In the genomic region with DNA sequence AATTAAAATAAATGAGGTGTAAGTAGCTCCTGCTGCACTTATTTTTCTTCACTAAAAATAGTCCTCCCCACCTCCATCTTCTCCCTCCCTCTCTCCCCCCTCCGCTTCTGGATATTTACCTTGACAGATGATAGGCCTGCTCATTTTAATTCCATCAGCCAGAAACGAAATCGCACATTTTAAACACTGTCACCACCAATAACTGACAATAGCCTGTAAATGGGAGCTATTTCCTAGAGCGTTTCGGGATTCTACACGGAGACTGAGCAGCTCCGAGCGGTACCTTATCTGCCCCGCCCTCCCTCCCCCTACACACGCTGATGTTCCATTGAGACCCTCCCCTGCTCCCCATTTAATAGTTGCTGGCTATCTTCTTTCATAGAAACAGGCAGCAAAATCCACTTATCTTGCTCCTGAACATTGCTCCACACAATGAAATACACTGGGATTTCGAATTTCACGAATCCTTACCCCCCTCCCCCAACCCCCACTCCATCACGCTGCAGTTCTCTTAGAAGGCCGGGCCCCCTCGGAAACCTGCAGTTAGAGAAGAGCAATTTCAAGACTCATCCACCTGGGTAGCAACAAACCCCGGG, we compare ENCODE assay signal across 12 mouse cellular contexts. TPM values are rescaled to one million over a fixed set of nuclear protein-coding genes. Genes with fewer than 3 reads are reported as not detected.
DNase-seq lines count a peak whose midpoint lies in the region; ATAC-seq and TF ChIP-seq lines count a peak whose summit lies in the region.
"Had no signal": no experiment of that assay in that cellular context is flagged by ENCODE, and none has a peak within 500 bp of the region (broad histone marks: within the 10 kb centered on the region; RNA-seq: fewer than 3 reads in every experiment).

No protein-coding gene starts in this region.

- no peak for ATAC-seq in liver, embryonic 11.5 days (replicated peaks; ENCODE audit: low FRiP score)
- no peak for ATAC-seq in liver, embryonic 12.5 days
- ATAC-seq in forebrain, embryonic 13.5 days, result peak; percentile 39
- no peak for ATAC-seq in intestine, embryonic 16.5 days
- ATAC-seq in neural tube, embryonic 14.5 days (ENCODE audit: low read depth), result no peak

- H3K9me3 ChIP-seq in liver, embryonic 11.5 days (ENCODE audit: control insufficient read depth, low read length), result no peaks in the 10 kb centered on the region
- 0 out of 2 replicates have a peak, but pooled peaks cover 4% of the 10 kb centered on the region for H3K9me3 ChIP-seq in liver, embryonic 12.5 days (replicated peaks)
- peaks cover 5% of the 10 kb centered on the region; the same call in 1 of the 2 replicates for H3K9me3 ChIP-seq in forebrain, embryonic 13.5 days (replicated peaks)
- peaks cover 3% of the 10 kb centered on the region; the same call in 1 of the 2 replicates for H3K9me3 ChIP-seq in intestine, embryonic 16.5 days (ENCODE audit: control insufficient read depth, low read length)
- H3K9me3 ChIP-seq in neural tube, embryonic 14.5 days (ENCODE audit: control insufficient read depth, low read length), result no peaks in the 10 kb centered on the region

- DNase-seq in liver, embryonic 11.5 days (ENCODE audit: low spot score), result no peak
- DNase-seq in thymus, adult 2 months, result no peak
- no peak for DNase-seq in ovary, postnatal 36 days (ENCODE audit: low spot score)
- no peak for DNase-seq in cerebellum, adult 2 months
- DNase-seq: kidney, postnatal 14 days had no signal

- no peak for TF ChIP-seq POLR2A in thymus, adult 2 months (IDR thresholded peaks at IDR 0.05; ENCODE audit: control insufficient read depth, extremely low read depth, insufficient read depth, low read length, poor library complexity)
- no peak for TF ChIP-seq POLR2A in cerebellum, adult 2 months (IDR thresholded peaks at IDR 0.05; ENCODE audit: borderline replicate concordance, insufficient read depth, low read length)

- no peaks in the 10 kb centered on the region for H3K4me1 ChIP-seq in liver, embryonic 11.5 days (replicated peaks; ENCODE audit: control insufficient read depth, insufficient read depth, low read length)
- no peaks in the 10 kb centered on the region for H3K4me1 ChIP-seq in liver, embryonic 12.5 days
- H3K4me1 ChIP-seq in forebrain, embryonic 13.5 days, result peaks cover 39% of the 10 kb centered on the region
- peaks cover 4% of the 10 kb centered on the region; the same call in 1 of the 2 replicates for H3K4me1 ChIP-seq in intestine, embryonic 16.5 days (ENCODE audit: control insufficient read depth, insufficient read depth, low read length)
- peaks cover 14% of the 10 kb centered on the region for H3K4me1 ChIP-seq in neural tube, embryonic 14.5 days (ENCODE audit: control insufficient read depth, insufficient read depth, low read length)
- no peaks in the 10 kb centered on the region for H3K4me1 ChIP-seq in thymus, adult 2 months (replicated peaks; ENCODE audit: control insufficient read depth, insufficient read depth, low read length)
- H3K4me1 ChIP-seq in cerebellum, adult 2 months (ENCODE audit: control insufficient read depth, insufficient read depth, low read length), result no peaks in the 10 kb centered on the region

- H3K36me3 ChIP-seq in liver, embryonic 11.5 days (ENCODE audit: control insufficient read depth, insufficient read depth, low read length), result no peaks in the 10 kb centered on the region
- no peaks in the 10 kb centered on the region for H3K36me3 ChIP-seq in liver, embryonic 12.5 days
- H3K36me3 ChIP-seq in forebrain, embryonic 13.5 days (ENCODE audit: poor library complexity, severe bottlenecking), result no peaks in the 10 kb centered on the region
- no peaks in the 10 kb centered on the region for H3K36me3 ChIP-seq in intestine, embryonic 16.5 days (ENCODE audit: control insufficient read depth, insufficient read depth, low read length)
- no peaks in the 10 kb centered on the region for H3K36me3 ChIP-seq in neural tube, embryonic 14.5 days (ENCODE audit: control insufficient read depth, insufficient read depth, low read length)
- H3K36me3 ChIP-seq in thymus, adult 2 months (ENCODE audit: control insufficient read depth, insufficient read depth, low read length), result no peaks in the 10 kb centered on the region

- H3K9ac ChIP-seq in liver, embryonic 11.5 days (ENCODE audit: low read depth, low read length), result no peak overlapping the region
- no peak overlapping the region for H3K9ac ChIP-seq in liver, embryonic 12.5 days
- no peak overlapping the region for H3K9ac ChIP-seq in forebrain, embryonic 13.5 days
- no peak overlapping the region for H3K9ac ChIP-seq in intestine, embryonic 16.5 days (ENCODE audit: low read depth, low read length)
- no peak overlapping the region for H3K9ac ChIP-seq in neural tube, embryonic 14.5 days (replicated peaks; ENCODE audit: low read depth, low read length)

- H3K4me2 ChIP-seq in liver, embryonic 11.5 days, result peak overlapping the region; percentile 34
- H3K4me2 ChIP-seq in liver, embryonic 12.5 days, result no peak overlapping the region
- peak overlapping the region; percentile 45 for H3K4me2 ChIP-seq in forebrain, embryonic 13.5 days
- H3K4me2 ChIP-seq in intestine, embryonic 16.5 days (ENCODE audit: low read depth, low read length), result 0 out of 2 replicates have a peak overlapping the region, but pooled peaks have one; percentile 16
- H3K4me2 ChIP-seq in neural tube, embryonic 14.5 days (ENCODE audit: low read depth, low read length), result peak overlapping the region; percentile 27

- peaks cover 40% of the 10 kb centered on the region for H3K27me3 ChIP-seq in liver, embryonic 11.5 days (replicated peaks; ENCODE audit: control insufficient read depth, insufficient read depth, low read length)
- H3K27me3 ChIP-seq in liver, embryonic 12.5 days (replicated peaks), result peaks cover 85% of the 10 kb centered on the region
- H3K27me3 ChIP-seq in forebrain, embryonic 13.5 days, result peaks cover 22% of the 10 kb centered on the region
- peaks cover 30% of the 10 kb centered on the region for H3K27me3 ChIP-seq in intestine, embryonic 16.5 days (replicated peaks; ENCODE audit: control insufficient read depth, insufficient read depth, low read length)
- H3K27me3 ChIP-seq in neural tube, embryonic 14.5 days (ENCODE audit: control insufficient read depth, insufficient read depth, low read length), result peaks cover 5% of the 10 kb centered on the region; the same call in 1 of the 2 replicates
- peaks cover 2% of the 10 kb centered on the region; the same call in 1 of the 2 replicates for H3K27me3 ChIP-seq in thymus, adult 2 months (ENCODE audit: control insufficient read depth, insufficient read depth, low read length)
- H3K27me3 ChIP-seq in cerebellum, adult 2 months (ENCODE audit: control insufficient read depth, insufficient read depth, low read length), result no peaks in the 10 kb centered on the region

- TF ChIP-seq CTCF in thymus, adult 2 months (IDR thresholded peaks at IDR 0.05; ENCODE audit: borderline replicate concordance, control insufficient read depth, extremely low read depth, insufficient read depth, low read length, poor library complexity), result no peak
- TF ChIP-seq CTCF in cerebellum, adult 2 months (IDR thresholded peaks at IDR 0.05; ENCODE audit: borderline replicate concordance, insufficient read depth, low read depth, low read length), result no peak

- no peak overlapping the region for H3K4me3 ChIP-seq in liver, embryonic 11.5 days (ENCODE audit: low read depth, low read length)
- no peak overlapping the region for H3K4me3 ChIP-seq in liver, embryonic 12.5 days
- no peak overlapping the region for H3K4me3 ChIP-seq in forebrain, embryonic 13.5 days
- H3K4me3 ChIP-seq in intestine, embryonic 16.5 days (ENCODE audit: low read length), result no peak overlapping the region
- no peak overlapping the region for H3K4me3 ChIP-seq in neural tube, embryonic 14.5 days (ENCODE audit: low read depth, low read length)
- H3K4me3 ChIP-seq in thymus, adult 2 months (ENCODE audit: control insufficient read depth, insufficient read depth, low read length), result no peak overlapping the region
- no peak overlapping the region for H3K4me3 ChIP-seq in cerebellum, adult 2 months (replicated peaks; ENCODE audit: insufficient read depth, low read depth, low read length)

- no peak overlapping the region for H3K27ac ChIP-seq in liver, embryonic 11.5 days (ENCODE audit: low read depth, low read length)
- H3K27ac ChIP-seq in liver, embryonic 12.5 days, result no peak overlapping the region
- peak overlapping the region; percentile 57 for H3K27ac ChIP-seq in forebrain, embryonic 13.5 days
- H3K27ac ChIP-seq in intestine, embryonic 16.5 days (ENCODE audit: low read length), result no peak overlapping the region
- no peak overlapping the region for H3K27ac ChIP-seq in neural tube, embryonic 14.5 days (ENCODE audit: low read depth, low read length)
- no peak overlapping the region for H3K27ac ChIP-seq in thymus, adult 2 months (ENCODE audit: control insufficient read depth, insufficient read depth, low read length)
- H3K27ac ChIP-seq in cerebellum, adult 2 months (ENCODE audit: insufficient read depth, low read length), result no peak overlapping the region

- WGBS in liver, embryonic 11.5 days, result 9% methylated on average over 16 of the region's 16 CpGs
- WGBS in liver, embryonic 12.5 days (ENCODE audit: insufficient replicate concordance), result 10% methylated on average over 16 of the region's 16 CpGs
- 9% methylated on average over 16 of the region's 16 CpGs for WGBS in forebrain, embryonic 13.5 days
- WGBS in intestine, embryonic 16.5 days, result 11% methylated on average over 16 of the region's 16 CpGs
- 8% methylated on average over 16 of the region's 16 CpGs for whole genome bisulfite sequencing in neural tube, embryonic 14.5 days
- 12% methylated on average over 16 of the region's 16 CpGs for WGBS in thymus, adult 2 months
- 61% methylated on average over 16 of the region's 16 CpGs for WGBS in cerebellum, adult 2 months

RNA-seq across cellular contexts. Expression of a gene that starts 4.4 kb away (rescaled TPM):
- polyA plus RNA-seq in liver, embryonic 11.5 days (2014; fragmentation: Nextera tagmentation; extraction: Ambion mirVana), result not detected in 2 replicates
- polyA plus RNA-seq in liver, embryonic 12.5 days (2016; fragmentation: Nextera tagmentation; extraction: Ambion mirVana), result not detected in 2 replicates
- polyA plus RNA-seq in forebrain, embryonic 13.5 days (2015; fragmentation: Nextera tagmentation; extraction: Ambion mirVana), result 1.9 and 2.3 TPM in 2 replicates
- polyA plus RNA-seq in intestine, embryonic 16.5 days (2015; fragmentation: Nextera tagmentation; extraction: Ambion mirVana), result 0.05 and 0.18 TPM in 2 replicates
- 0.55 and 0.84 TPM in 2 replicates for polyA plus RNA-seq in neural tube, embryonic 14.5 days (2014; fragmentation: Nextera tagmentation; extraction: Ambion mirVana)
- 0.09 and 0.13 TPM in 2 replicates for polyA plus RNA-seq in thymus, adult 2 months (2012; rRNA removed)
- 0.32 and 0.70 TPM in 2 replicates for polyA plus RNA-seq in cerebellum, adult 2 months (2012; rRNA removed)

RNA-seq across cellular contexts. Expression of a gene that starts 36.0 kb away (rescaled TPM):
- 0.81 and 0.88 TPM in 2 replicates for polyA plus RNA-seq in liver, embryonic 11.5 days (2014; fragmentation: Nextera tagmentation; extraction: Ambion mirVana)
- 0.14 and 0.18 TPM in 2 replicates for polyA plus RNA-seq in liver, embryonic 12.5 days (2016; fragmentation: Nextera tagmentation; extraction: Ambion mirVana)
- polyA plus RNA-seq in forebrain, embryonic 13.5 days (2015; fragmentation: Nextera tagmentation; extraction: Ambion mirVana), result 40.3 and 43.3 TPM in 2 replicates
- 4.9 and 5.1 TPM in 2 replicates for polyA plus RNA-seq in intestine, embryonic 16.5 days (2015; fragmentation: Nextera tagmentation; extraction: Ambion mirVana)
- polyA plus RNA-seq in neural tube, embryonic 14.5 days (2014; fragmentation: Nextera tagmentation; extraction: Ambion mirVana), result 82.9 and 90.5 TPM in 2 replicates
- polyA plus RNA-seq in thymus, adult 2 months (2012; rRNA removed), result 0.11 and 0.22 TPM in 2 replicates
- polyA plus RNA-seq in cerebellum, adult 2 months (2012; rRNA removed), result 334 and 363 TPM in 2 replicates

RNA-seq across cellular contexts. Expression of a gene that starts 53.4 kb away (rescaled TPM):
- not detected in 2 replicates for polyA plus RNA-seq in liver, embryonic 11.5 days (2014; fragmentation: Nextera tagmentation; extraction: Ambion mirVana)
- polyA plus RNA-seq in liver, embryonic 12.5 days (2016; fragmentation: Nextera tagmentation; extraction: Ambion mirVana), result 0.07 TPM in 1 of 2 replicates, not detected in the other
- not detected in 2 replicates for polyA plus RNA-seq in forebrain, embryonic 13.5 days (2015; fragmentation: Nextera tagmentation; extraction: Ambion mirVana)
- not detected in 2 replicates for polyA plus RNA-seq in intestine, embryonic 16.5 days (2015; fragmentation: Nextera tagmentation; extraction: Ambion mirVana)
- not detected in 2 replicates for polyA plus RNA-seq in neural tube, embryonic 14.5 days (2014; fragmentation: Nextera tagmentation; extraction: Ambion mirVana)
- 0.08 and 0.13 TPM in 2 replicates for polyA plus RNA-seq in thymus, adult 2 months (2012; rRNA removed)
- not detected in 2 replicates for polyA plus RNA-seq in cerebellum, adult 2 months (2012; rRNA removed)
- polyA plus RNA-seq: heart, embryonic 14.5 days; lung, embryonic 16.5 days; testis, adult 2 months had no signal
